Mouse (Mus musculus): ENCODE results near the gene 2610028H24Rik. TPM values are rescaled to one million over a fixed set of nuclear protein-coding genes. Genes with fewer than 3 reads are reported as not detected.

2610028H24Rik gene
- polyA plus RNA-seq, 1 experiment from 2014 or later = not detected

DNA sequence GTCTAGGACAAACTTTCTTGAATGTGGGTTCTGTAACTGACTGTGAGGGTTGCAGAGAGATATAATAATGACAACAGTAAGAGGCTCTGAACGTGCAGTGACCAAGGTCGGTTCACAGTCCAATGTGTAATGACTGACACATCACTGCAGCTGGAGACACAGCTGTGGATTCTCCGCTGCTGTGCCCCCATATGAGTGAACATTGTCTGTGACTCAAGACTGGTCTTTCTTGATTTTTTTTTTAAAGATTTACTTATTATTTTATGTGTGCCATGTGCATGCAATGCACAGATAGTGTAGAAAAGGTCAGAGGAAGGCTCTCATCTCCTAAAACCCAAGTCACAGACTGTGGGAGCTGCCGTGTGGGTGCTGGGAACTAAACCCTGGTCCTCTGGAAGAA, 48.6 kb downstream of the 2610028H24Rik start:
- H3K27ac ChIP-seq (replicated peaks) = no peak overlapping the region
- 95% methylated on average over 4 of the region's 4 CpGs for WGBS
- H3K36me3 ChIP-seq = peaks cover 96% of the 10 kb centered on the region
- DNase-seq (ENCODE audit: low spot score) = no peak
- H3K4me1 ChIP-seq = no peaks in the 10 kb centered on the region
- no peaks in the 10 kb centered on the region for H3K27me3 ChIP-seq (ENCODE audit: low read depth, poor library complexity, severe bottlenecking)
- H3K9me3 ChIP-seq (replicated peaks) = no peaks in the 10 kb centered on the region
- H3K4me3 ChIP-seq = no peak overlapping the region

DNA sequence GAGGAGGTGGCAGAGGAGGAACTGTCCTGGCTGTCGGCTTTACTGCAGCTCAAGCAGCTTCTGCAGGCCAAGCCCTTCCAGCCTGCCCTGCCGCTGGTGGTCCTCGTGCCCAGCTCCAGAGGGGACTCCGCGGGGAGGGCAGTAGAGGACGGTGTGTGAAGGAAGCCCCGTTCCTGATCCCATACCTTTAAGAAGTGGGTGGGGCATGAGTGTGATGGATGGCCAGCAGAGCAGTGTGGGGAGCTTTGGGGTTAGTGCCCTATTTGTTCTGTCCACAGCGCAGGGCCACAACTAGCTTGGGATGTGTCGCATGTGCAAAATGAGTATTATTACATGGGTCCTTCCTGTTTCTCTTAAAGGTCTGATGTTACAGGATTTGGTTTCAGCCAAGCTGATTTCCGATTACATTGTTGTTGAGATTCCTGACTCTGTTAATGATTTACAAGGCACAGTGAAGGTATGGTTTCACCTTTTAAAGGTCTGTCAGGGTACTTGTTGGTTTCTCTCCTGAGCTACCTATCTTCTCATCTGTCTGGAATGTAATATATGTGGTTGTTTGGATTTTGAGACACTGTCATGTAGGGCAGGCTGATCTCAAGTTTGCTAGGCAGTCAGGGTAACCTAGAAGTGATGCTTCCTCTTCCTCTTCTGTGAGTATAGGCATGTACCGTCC, 55.5 kb downstream of the 2610028H24Rik start:
- DNase-seq (ENCODE audit: low spot score) = no peak
- Histone ChIP-seq H3K4me1 (no peaks in the 10 kb centered on the region), H3K9me3 (replicated peaks) (no peaks in the 10 kb centered on the region), H3K36me3 (peaks cover 94% of the 10 kb centered on the region), H3K27me3 (ENCODE audit: low read depth, poor library complexity, severe bottlenecking) (no peaks in the 10 kb centered on the region), H3K4me3 (no peak overlapping the region), H3K27ac (replicated peaks) (no peak overlapping the region)
- WGBS = 92% methylated on average over 11 of the region's 11 CpGs

DNA sequence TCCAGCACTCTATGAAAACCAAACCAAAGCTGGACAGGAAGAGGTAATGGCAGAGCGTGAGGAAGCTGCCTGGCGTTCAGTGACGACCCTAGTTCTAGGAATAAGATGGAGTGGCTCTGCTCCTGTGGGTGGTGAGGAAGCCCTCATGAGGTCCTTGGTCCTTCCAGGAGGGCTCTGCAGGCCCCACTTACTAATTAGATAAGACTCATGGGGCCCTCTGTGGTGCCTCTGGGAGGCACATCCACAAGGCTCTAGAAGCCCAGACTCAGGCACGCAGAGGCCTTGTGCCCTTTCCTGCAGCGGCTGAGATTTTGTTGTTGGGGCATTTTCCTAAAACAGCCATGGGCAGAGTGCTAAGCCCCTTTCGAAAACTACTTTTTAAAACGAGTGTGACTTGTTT, 57.0 kb downstream of the 2610028H24Rik start:
- H3K4me3 ChIP-seq = no peak overlapping the region
- no peaks in the 10 kb centered on the region for H3K27me3 ChIP-seq (ENCODE audit: low read depth, poor library complexity, severe bottlenecking)
- WGBS = 93% methylated on average over 7 of the region's 7 CpGs
- no peaks in the 10 kb centered on the region for H3K9me3 ChIP-seq (replicated peaks)
- no peaks in the 10 kb centered on the region for H3K4me1 ChIP-seq
- no peak overlapping the region for H3K27ac ChIP-seq (replicated peaks)
- H3K36me3 ChIP-seq = peaks cover 94% of the 10 kb centered on the region
- no peak for DNase-seq (ENCODE audit: low spot score)

Other genes starting within 250 kb of the 2610028H24Rik start
- gene Prmt2, start 211.2 kb upstream of the 2610028H24Rik start, polyA plus RNA-seq (2016; fragmentation: Nextera tagmentation; extraction: Ambion mirVana) = 72.6 and 94.9 TPM in 2 replicates
- not detected in 2 replicates for gene S100b, start 195.2 kb upstream of the 2610028H24Rik start, polyA plus RNA-seq (2016; fragmentation: Nextera tagmentation; extraction: Ambion mirVana)
- gene Dip2a, start 103.8 kb upstream of the 2610028H24Rik start, polyA plus RNA-seq (2016; fragmentation: Nextera tagmentation; extraction: Ambion mirVana) = 5.6 and 6.4 TPM in 2 replicates
- not detected in 2 replicates for gene AC141477.1, start 8.6 kb upstream of the 2610028H24Rik start, polyA plus RNA-seq (2016; fragmentation: Nextera tagmentation; extraction: Ambion mirVana)
- 19.7 and 21.2 TPM in 2 replicates for gene Pcnt, start 6.3 kb upstream of the 2610028H24Rik start, polyA plus RNA-seq (2016; fragmentation: Nextera tagmentation; extraction: Ambion mirVana)
- 70.1 and 80.0 TPM in 2 replicates for gene Mcm3ap, start 19.8 kb downstream of the 2610028H24Rik start, polyA plus RNA-seq (2016; fragmentation: Nextera tagmentation; extraction: Ambion mirVana)
- 10.1 and 11.1 TPM in 2 replicates for gene Ybey, start 20.0 kb downstream of the 2610028H24Rik start, polyA plus RNA-seq (2016; fragmentation: Nextera tagmentation; extraction: Ambion mirVana)
- 56.7 and 72.4 TPM in 2 replicates for gene Lss, start 82.5 kb downstream of the 2610028H24Rik start, polyA plus RNA-seq (2016; fragmentation: Nextera tagmentation; extraction: Ambion mirVana)
- gene Spatc1l, start 113.2 kb downstream of the 2610028H24Rik start, polyA plus RNA-seq (2016; fragmentation: Nextera tagmentation; extraction: Ambion mirVana) = 0.12 TPM in 1 of 2 replicates, not detected in the other
- gene Ftcd, start 126.6 kb downstream of the 2610028H24Rik start, polyA plus RNA-seq (2016; fragmentation: Nextera tagmentation; extraction: Ambion mirVana) = 0.04 TPM in 1 of 2 replicates, not detected in the other
- 8.6 and 13.8 TPM in 2 replicates for gene Col6a2, start 174.5 kb downstream of the 2610028H24Rik start, polyA plus RNA-seq (2016; fragmentation: Nextera tagmentation; extraction: Ambion mirVana)

Measured in midbrain, embryonic 10.5 days (tissue).